Mouse (Mus musculus) ES-E14 (cell line): ENCODE measurements at regions not wholly inside any gene's neighbourhood (a gene's known extent, or its start where the extent isn't known, plus 50 kb on each side); places are given as distances from the start of the nearest gene placed in this dataset.

Experiments used
- DNase-seq: peaks from one replicate; pipeline ENCODE4 v3.0.0-alpha.2; 2013; ENCODE audit warnings: low read depth, low spot score
- H3K27ac ChIP-seq: 2 replicates; pipeline ENCODE4 v1.5.1; 2012; ENCODE audit warnings: low read depth, mild to moderate bottlenecking, low read length, moderate library complexity, mixed read lengths; ENCODE audit not compliant: poor library complexity, insufficient read depth, severe bottlenecking
- H3K36me3 ChIP-seq: 2 replicates; pipeline ENCODE4 v1.6.1; 2012; ENCODE audit warnings: mild to moderate bottlenecking, low read length, moderate library complexity, mixed read lengths; ENCODE audit not compliant: control insufficient read depth, poor library complexity, insufficient read depth, severe bottlenecking
- H3K4me1 ChIP-seq, 2 experiments: fragments of 150-350 bp in 1 of 2; sonication (generic) in 1 of 2; 2 replicates each; pipeline ENCODE4 v1.6.1; 2012; ENCODE audit warnings: low read length in 2 of 2, mild to moderate bottlenecking in 1 of 2, mixed read lengths in 1 of 2; ENCODE audit not compliant: control insufficient read depth in 2 of 2, insufficient read depth in 2 of 2, poor library complexity in 1 of 2
- H3K4me3 ChIP-seq, 2 experiments: fragments of 150-350 bp in 1 of 2; sonication (generic) in 1 of 2; 2 replicates each; pipeline ENCODE4 v1.5.1; 2012; ENCODE audit warnings: low read length in 2 of 2, low read depth in 1 of 2, mild to moderate bottlenecking in 1 of 2, mixed read lengths in 1 of 2; ENCODE audit not compliant: insufficient read depth in 1 of 2, poor library complexity in 1 of 2, severe bottlenecking in 1 of 2
- H3K9ac ChIP-seq: 2 replicates; pipeline ENCODE4 v1.6.1; 2012; ENCODE audit warnings: low read depth, mild to moderate bottlenecking, low read length, mixed read lengths; ENCODE audit not compliant: poor library complexity, insufficient read depth, severe bottlenecking
- H3K9me3 ChIP-seq: fragments of 150-350 bp; sonication (generic); 2 replicates; pipeline ENCODE4 v1.6.1; 2012; ENCODE audit warnings: low read depth, mild to moderate bottlenecking, low read length; ENCODE audit not compliant: control insufficient read depth, insufficient read depth
- CHD2 ChIP-seq: IDR thresholded peaks from 2 replicates; pipeline ENCODE4 v1.6.1; 2014; ENCODE audit warnings: mild to moderate bottlenecking, low read depth, low read length, inconsistent platforms
- HCFC1 ChIP-seq: IDR thresholded peaks from 2 replicates; pipeline ENCODE4 v1.6.1; 2012; ENCODE audit warnings: low read length, inconsistent platforms, borderline replicate concordance; ENCODE audit not compliant: insufficient read depth
- MAFK ChIP-seq: IDR thresholded peaks from 2 replicates; pipeline ENCODE4 v1.6.1; 2014; ENCODE audit warnings: mild to moderate bottlenecking, low read depth, low read length, inconsistent platforms; ENCODE audit not compliant: insufficient read depth
- ZC3H11A ChIP-seq: IDR thresholded peaks from 2 replicates; pipeline ENCODE4 v1.6.1; 2012; ENCODE audit warnings: low read depth, mild to moderate bottlenecking, inconsistent platforms, low read length, borderline replicate concordance
- ZNF384 ChIP-seq: IDR thresholded peaks from 2 replicates; pipeline ENCODE4 v1.6.1; 2012; ENCODE audit warnings: low read depth, low read length, inconsistent platforms
- in situ Hi-C, 2 experiments: fragments of 600-800 bp; cut with MboI; formaldehyde crosslinking; loops; one replicate each; pipeline ENCODE4 v1.15.1; 2025; ENCODE audit warnings: low sequenced_read_pairs in 2 of 2, inconsistent platforms in 1 of 2; ENCODE audit not compliant: unreplicated experiment in 2 of 2

DNA sequence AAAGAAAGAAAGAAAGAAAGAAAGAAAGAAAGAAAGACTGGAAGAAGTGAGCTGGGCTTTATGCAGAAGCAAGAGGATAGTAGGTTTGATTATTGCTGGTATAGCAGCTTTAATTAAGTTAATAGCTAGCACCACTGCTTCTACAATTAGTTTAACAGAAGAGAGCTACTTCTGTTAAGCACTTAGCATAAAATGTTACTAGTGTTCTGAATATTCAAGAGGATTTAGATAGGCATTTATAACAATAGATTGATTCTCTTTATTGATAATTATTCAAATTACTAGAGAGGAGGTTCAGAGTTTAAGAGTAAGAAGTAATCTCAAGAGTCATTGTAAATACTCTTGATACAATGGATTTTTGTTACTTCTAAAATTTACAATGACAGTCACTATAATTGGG is 346.1 kb upstream of the Pdgfd start:
- TF ChIP-seq CHD2 (no peak), ZC3H11A (no peak), MAFK (no peak), ZNF384 (no peak), HCFC1 (no peak)
- DNase-seq: no peak
- Histone ChIP-seq H3K4me3 (no peak overlapping the region), H3K27ac (no peak overlapping the region), H3K9ac (no peak overlapping the region), H3K4me1 (no peaks in the 10 kb centered on the region), H3K36me3 (no peaks in the 10 kb centered on the region), H3K9me3 (no peaks in the 10 kb centered on the region)
- in situ Hi-C loops: no loop called here

DNA sequence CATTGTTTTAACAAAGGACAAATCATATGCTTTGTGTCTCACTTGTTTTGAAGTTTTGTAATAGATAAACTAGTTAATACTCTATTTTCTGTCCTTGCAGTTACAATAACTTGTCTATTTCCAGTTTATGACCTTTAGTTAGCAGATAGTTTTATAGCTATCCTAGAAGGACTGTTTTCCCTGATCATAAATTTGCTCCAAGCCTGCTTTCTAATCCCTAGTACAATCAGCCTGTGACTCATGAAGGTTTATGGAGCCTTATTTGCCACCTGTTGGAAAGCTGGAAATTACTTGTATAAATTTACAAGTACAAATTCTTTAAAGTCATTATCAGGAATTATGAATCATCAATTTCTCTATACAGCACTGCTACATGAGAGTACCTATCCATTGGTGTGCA is 339.5 kb upstream of the Pdgfd start:
- no peak for DNase-seq
- H3K36me3 ChIP-seq: no peaks in the 10 kb centered on the region
- no peak overlapping the region for H3K27ac ChIP-seq
- TF ChIP-seq MAFK: no peak
- TF ChIP-seq HCFC1: no peak
- TF ChIP-seq ZC3H11A: no peak
- no peak for TF ChIP-seq ZNF384
- no peak for TF ChIP-seq CHD2
- no peak overlapping the region for H3K9ac ChIP-seq
- H3K4me1 ChIP-seq: no peaks in the 10 kb centered on the region
- in situ Hi-C loops: no loop called here
- no peak overlapping the region for H3K4me3 ChIP-seq
- no peaks in the 10 kb centered on the region for H3K9me3 ChIP-seq

DNA sequence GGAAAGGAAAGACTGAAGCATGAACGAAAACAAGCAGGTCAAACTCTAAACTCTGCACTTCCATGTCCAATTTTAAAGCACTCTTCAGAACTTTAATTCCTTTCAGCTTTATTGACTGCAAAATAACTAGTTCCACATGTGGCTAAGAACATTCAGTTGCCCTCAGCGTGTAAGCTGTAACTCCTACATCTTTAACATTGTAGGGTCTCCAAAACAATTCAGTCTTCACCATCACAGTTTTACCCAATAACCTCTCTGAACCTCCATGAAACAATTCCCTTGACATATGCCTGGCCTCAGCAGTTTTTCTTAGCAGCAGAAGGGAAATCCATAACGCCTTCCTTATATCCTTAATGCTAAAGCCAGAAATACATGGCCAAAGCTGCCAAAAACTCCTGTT is 326.0 kb upstream of the Pdgfd start:
- no peaks in the 10 kb centered on the region for H3K9me3 ChIP-seq
- DNase-seq: no peak
- no peak overlapping the region for H3K27ac ChIP-seq
- H3K36me3 ChIP-seq: no peaks in the 10 kb centered on the region
- TF ChIP-seq MAFK (no peak), HCFC1 (no peak), ZC3H11A (no peak), CHD2 (no peak), ZNF384 (no peak)
- in situ Hi-C loops: no loop called here
- H3K4me1 ChIP-seq: no peaks in the 10 kb centered on the region
- H3K4me3 ChIP-seq: no peak overlapping the region
- H3K9ac ChIP-seq: no peak overlapping the region

DNA sequence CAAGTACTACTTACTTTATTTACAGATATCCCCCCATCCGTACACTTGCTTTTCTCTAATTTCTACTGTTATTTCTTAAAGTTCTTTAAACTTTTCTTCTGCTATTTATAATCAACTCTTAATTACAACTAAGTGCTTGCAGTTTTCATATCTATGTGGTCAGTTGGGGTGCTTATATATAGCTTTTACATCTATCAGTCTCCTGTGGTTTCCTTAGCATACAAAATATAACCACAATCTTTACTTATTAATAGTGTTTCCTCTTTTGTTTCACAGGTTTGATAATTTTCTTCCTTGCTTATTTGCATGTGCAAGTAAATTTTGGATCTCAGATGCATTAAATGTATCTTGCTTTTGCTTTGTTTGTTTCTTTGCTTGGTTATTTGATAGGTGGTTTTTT is 288.7 kb upstream of the Pdgfd start:
- Histone ChIP-seq H3K4me3 (no peak overlapping the region), H3K4me1 (no peaks in the 10 kb centered on the region), H3K9ac (no peak overlapping the region), H3K27ac (no peak overlapping the region), H3K36me3 (no peaks in the 10 kb centered on the region), H3K9me3 (no peaks in the 10 kb centered on the region)
- in situ Hi-C loops: no loop called here
- no peak for DNase-seq
- TF ChIP-seq ZC3H11A (no peak), HCFC1 (no peak), MAFK (no peak), ZNF384 (no peak), CHD2 (no peak)

DNA sequence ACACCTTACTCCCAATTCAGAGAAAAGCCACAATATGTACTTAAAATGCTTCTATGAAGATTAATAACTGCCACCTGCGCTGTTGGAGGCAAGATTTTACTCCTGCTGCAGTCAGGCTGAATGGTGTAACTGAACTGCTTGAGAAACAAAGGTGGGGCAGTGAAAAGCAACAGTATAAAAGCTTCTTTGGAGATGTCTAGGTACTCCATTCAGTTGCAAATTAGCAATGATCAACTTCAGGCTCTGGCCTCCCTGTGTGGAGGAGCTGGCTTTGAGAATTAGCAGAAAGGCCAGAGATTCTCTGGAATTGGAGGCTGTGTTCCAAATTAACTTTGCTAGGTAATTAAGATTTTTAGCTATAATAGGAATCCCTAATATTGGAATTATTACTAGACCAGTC is 245.9 kb upstream of the Pdgfd start:
- Histone ChIP-seq H3K4me1 (no peaks in the 10 kb centered on the region), H3K36me3 (no peaks in the 10 kb centered on the region), H3K4me3 (no peak overlapping the region), H3K9me3 (no peaks in the 10 kb centered on the region), H3K9ac (no peak overlapping the region), H3K27ac (no peak overlapping the region)
- in situ Hi-C loops: no loop called here
- DNase-seq: no peak
- no peak for TF ChIP-seq MAFK
- TF ChIP-seq CHD2: no peak
- TF ChIP-seq ZC3H11A: no peak
- TF ChIP-seq ZNF384: no peak
- no peak for TF ChIP-seq HCFC1
